Mouse (Mus musculus): ENCODE measurements around the gene Hsdl1.

DNA sequence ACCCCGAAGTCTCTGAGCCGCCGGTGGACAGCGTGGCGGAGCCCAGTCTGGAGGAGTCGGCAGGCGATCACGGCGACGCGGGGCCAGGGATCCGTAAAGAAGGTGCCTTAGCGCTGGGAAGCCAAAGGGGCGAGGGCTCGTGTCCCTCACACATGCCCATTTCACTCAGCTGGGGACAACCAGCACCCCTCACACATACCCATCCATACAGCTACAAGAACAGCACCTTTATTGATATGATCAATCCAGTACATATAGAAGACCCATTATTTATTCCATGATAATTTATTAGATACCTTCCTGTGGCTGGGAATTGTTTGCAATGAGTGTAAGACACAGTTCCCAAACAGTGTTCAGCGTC is 363 bp upstream of the Hsdl1 start:
- TF ChIP-seq GATA1 (IDR thresholded peaks at IDR 0.05; ENCODE audit: borderline replicate concordance, low read length) (no peak), FLI1 (IDR thresholded peaks at IDR 0.05; ENCODE audit: low read length) (no peak)
